Mouse (Mus musculus): ENCODE data around the gene Fam205a4.
"Not testable (repeated sequence)": the region's sequence is repeated elsewhere in the genome, so short reads cannot be mapped to it uniquely, and the experiment has no call there.

Gene Fam205a4

DNA sequence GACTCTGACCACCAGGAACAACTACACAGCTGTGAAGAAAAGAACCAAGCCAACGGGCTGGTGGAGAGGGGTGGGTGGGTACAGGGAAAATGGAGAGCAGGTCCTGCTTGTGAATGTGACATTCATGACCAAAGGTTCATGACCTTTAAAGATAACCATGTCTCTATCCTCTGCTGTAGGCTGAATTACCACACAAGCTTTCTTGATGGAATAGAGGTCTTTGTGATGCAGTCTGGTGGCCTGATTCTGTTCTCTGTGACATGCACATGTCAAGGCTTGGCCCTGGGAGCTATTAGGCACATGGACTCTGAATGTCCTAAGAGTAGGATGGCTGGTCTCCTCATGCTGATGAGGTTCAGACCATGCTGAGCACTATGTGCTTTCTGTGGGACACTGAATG is at the start of gene Fam205a4:
Gene Fam205a4, plus strand, starts transcription at position 301 of the 400 bp plus-strand sequence.
- not testable (repeated sequence) for ATAC-seq (ENCODE audit: low TSS enrichment)

GRCm38 (mm10) chr4:41941272-41941671 is 24.6 kb upstream of the Fam205a4 start, which contains the start of gene Gm20878:
Gm20878 (plus strand) TSS chr4:41941572.
- not testable (repeated sequence) for ATAC-seq (ENCODE audit: low TSS enrichment)
